ENCODE assay signal across 14 mouse cellular contexts in the genomic region with DNA sequence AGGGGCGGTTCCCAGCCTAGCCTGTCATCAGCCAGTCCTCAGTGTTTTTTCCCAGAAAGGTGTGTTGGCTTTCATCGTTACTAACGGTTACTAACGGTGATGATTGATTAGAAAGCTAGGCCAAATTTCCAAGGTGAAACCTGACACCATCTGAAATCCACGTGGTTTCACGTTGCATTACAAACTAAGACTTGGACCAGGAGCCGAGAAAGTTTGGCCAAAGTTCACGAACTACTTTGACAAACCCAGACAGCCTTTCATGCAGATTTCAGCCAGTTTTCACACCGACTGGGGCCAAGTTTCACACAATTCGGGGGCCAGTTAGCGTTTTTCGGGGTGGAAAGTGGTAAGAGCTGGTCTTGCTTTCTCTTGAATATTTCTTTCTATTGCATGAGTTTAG.
DNase-seq lines count a peak whose midpoint lies in the region; ATAC-seq and TF ChIP-seq lines count a peak whose summit lies in the region.
"Had no signal": no experiment of that assay in that cellular context is flagged by ENCODE, and none has a peak within 500 bp of the region (broad histone marks: within the 10 kb centered on the region; RNA-seq: fewer than 3 reads in every experiment).

No protein-coding gene starts in this region.

- no peaks in the 10 kb centered on the region for H3K4me1 ChIP-seq in embryonic facial prominence, embryonic 11.5 days (ENCODE audit: control insufficient read depth, insufficient read depth, low read length)
- H3K4me1 ChIP-seq in embryonic facial prominence, embryonic 10.5 days, result peaks cover 19% of the 10 kb centered on the region
- H3K4me1 ChIP-seq in limb, embryonic 10.5 days, result peaks cover 27% of the 10 kb centered on the region
- H3K4me1 ChIP-seq: intestine, embryonic 15.5 days; liver, embryonic 13.5 days had no signal

- ATAC-seq in embryonic facial prominence, embryonic 11.5 days (replicated peaks; ENCODE audit: insufficient number of reproducible peaks, low FRiP score, low TSS enrichment, low read depth), result no peak
- ATAC-seq: forebrain, embryonic 14.5 days; intestine, embryonic 15.5 days had no signal

- no peak overlapping the region for H3K27ac ChIP-seq in embryonic facial prominence, embryonic 11.5 days (replicated peaks; ENCODE audit: low read depth, low read length)
- no peak overlapping the region for H3K27ac ChIP-seq in embryonic facial prominence, embryonic 10.5 days (replicated peaks)
- H3K27ac ChIP-seq in layer of hippocampus, adult 2 months, result peak overlapping the region; percentile 32; the same call in 1 of the 2 replicates
- peak overlapping the region; percentile 32; the same call in 1 of the 2 replicates for H3K27ac ChIP-seq in limb, embryonic 10.5 days
- H3K27ac ChIP-seq: hindbrain, embryonic 14.5 days; intestine, embryonic 15.5 days; liver, embryonic 13.5 days had no signal

- H3K36me3 ChIP-seq in embryonic facial prominence, embryonic 11.5 days (replicated peaks; ENCODE audit: control insufficient read depth, insufficient read depth, low read depth, low read length), result no peaks in the 10 kb centered on the region
- no peaks in the 10 kb centered on the region for H3K36me3 ChIP-seq in embryonic facial prominence, embryonic 10.5 days (replicated peaks)
- no peaks in the 10 kb centered on the region for H3K36me3 ChIP-seq in limb, embryonic 10.5 days
- H3K36me3 ChIP-seq: intestine, embryonic 15.5 days; liver, embryonic 13.5 days had no signal

- H3K4me3 ChIP-seq in embryonic facial prominence, embryonic 11.5 days (ENCODE audit: low read depth, low read length), result no peak overlapping the region
- no peak overlapping the region for H3K4me3 ChIP-seq in embryonic facial prominence, embryonic 10.5 days
- H3K4me3 ChIP-seq in layer of hippocampus, adult 2 months, result no peak overlapping the region
- H3K4me3 ChIP-seq in limb, embryonic 10.5 days, result no peak overlapping the region
- H3K4me3 ChIP-seq: intestine, embryonic 15.5 days; liver, embryonic 13.5 days had no signal

- no peaks in the 10 kb centered on the region for H3K27me3 ChIP-seq in embryonic facial prominence, embryonic 11.5 days (ENCODE audit: control insufficient read depth, insufficient read depth, low read length)
- no peaks in the 10 kb centered on the region for H3K27me3 ChIP-seq in embryonic facial prominence, embryonic 10.5 days (replicated peaks; ENCODE audit: low read depth, poor library complexity, severe bottlenecking)
- H3K27me3 ChIP-seq in limb, embryonic 10.5 days (ENCODE audit: low read depth, poor library complexity, severe bottlenecking), result no peaks in the 10 kb centered on the region
- H3K27me3 ChIP-seq: intestine, embryonic 15.5 days; liver, embryonic 13.5 days had no signal

- H3K9ac ChIP-seq in embryonic facial prominence, embryonic 11.5 days (replicated peaks; ENCODE audit: low read length), result no peak overlapping the region
- H3K9ac ChIP-seq: hindbrain, embryonic 14.5 days; intestine, embryonic 15.5 days; liver, embryonic 13.5 days had no signal

- peak; percentile 24 for DNase-seq in embryonic facial prominence, embryonic 11.5 days (ENCODE audit: low spot score)
- DNase-seq in embryonic facial prominence, embryonic 10.5 days (ENCODE audit: low spot score), result no peak
- no peak for DNase-seq in layer of hippocampus, adult 2 months (ENCODE audit: low spot score in 2 of 2)
- no peak for DNase-seq in layer of hippocampus, adult 18-20 months (ENCODE audit: low spot score in 2 of 2)
- peak; percentile 7 for DNase-seq in ZHBTc4 (ENCODE audit: low read depth, low spot score)
- no peak for DNase-seq in limb, embryonic 10.5 days (ENCODE audit: low spot score)
- no peak for DNase-seq in ovary, adult 18-20 months (ENCODE audit: low spot score)
- no peak for DNase-seq in Muller cell, postnatal 12 days (ENCODE audit: inconsistent ontology term)
- DNase-seq: cerebellum, adult 11-12 months; kidney, postnatal 25 days; liver, embryonic 13.5 days had no signal

- WGBS in embryonic facial prominence, embryonic 11.5 days, result 49% methylated on average over 12 of the region's 12 CpGs
- 58% methylated on average over 12 of the region's 12 CpGs for WGBS in embryonic facial prominence, embryonic 10.5 days
- WGBS in limb, embryonic 10.5 days, result 49% methylated on average over 12 of the region's 12 CpGs

- H3K4me2 ChIP-seq in embryonic facial prominence, embryonic 11.5 days (ENCODE audit: low read depth, low read length), result no peak overlapping the region
- H3K4me2 ChIP-seq: hindbrain, embryonic 14.5 days; intestine, embryonic 15.5 days; liver, embryonic 13.5 days had no signal

- H3K9me3 ChIP-seq in embryonic facial prominence, embryonic 11.5 days (replicated peaks; ENCODE audit: control insufficient read depth, low read length), result no peaks in the 10 kb centered on the region
- no peaks in the 10 kb centered on the region for H3K9me3 ChIP-seq in embryonic facial prominence, embryonic 10.5 days
- H3K9me3 ChIP-seq in limb, embryonic 10.5 days (replicated peaks), result no peaks in the 10 kb centered on the region
- H3K9me3 ChIP-seq: intestine, embryonic 15.5 days; liver, embryonic 13.5 days had no signal

- no peak for TF ChIP-seq CTCF in layer of hippocampus, adult 2 months (conservative IDR thresholded peaks at IDR 0.05)

Comparison
In these comparisons a context has a peak if more than half of its experiments do, and no peak if none do; other contexts are left out.
1. DNase-seq: peak in embryonic facial prominence, embryonic 11.5 days (single experiment) and ZHBTc4 (single experiment); none in embryonic facial prominence, embryonic 10.5 days (single experiment), layer of hippocampus, adult 2 months (0 of 2), layer of hippocampus, adult 18-20 months (0 of 2), limb, embryonic 10.5 days (single experiment), ovary, adult 18-20 months (single experiment) and Muller cell, postnatal 12 days (single experiment).
2. H3K27ac ChIP-seq: peak in layer of hippocampus, adult 2 months (single experiment) and limb, embryonic 10.5 days (single experiment); none in embryonic facial prominence, embryonic 11.5 days (single experiment) and embryonic facial prominence, embryonic 10.5 days (single experiment).